Mouse (Mus musculus) midbrain, embryonic 14.5 days (tissue): ENCODE data around the gene Pdss2. TPM values are rescaled to one million over a fixed set of nuclear protein-coding genes. Genes with fewer than 3 reads are reported as not detected.
A peak's percentile ranks its signal among the peaks of the same experiment; 100 is the strongest.

Experiments used
- ATAC-seq: fragments of 200-750 bp; cut with Nextera tagmentation; 2 replicates; pipeline ENCODE4 v1.8.0; 2017; ENCODE audit warnings: moderate number of reproducible peaks, moderate library complexity; ENCODE audit not compliant: low FRiP score, low TSS enrichment
- DNase-seq: peaks from one replicate; pipeline ENCODE4 v3.0.0-alpha.2; 2015
- H3K27ac ChIP-seq: fragments of 300-500 bp; sonication (generic); replicated peaks from 2 replicates; pipeline ENCODE4 v1.5.1; 2014; ENCODE audit warnings: mild to moderate bottlenecking, low read depth, low read length, moderate library complexity
- H3K27me3 ChIP-seq: fragments of 300-500 bp; sonication (generic); 2 replicates; pipeline ENCODE4 v1.6.1; 2014; ENCODE audit warnings: low read length, control low read depth, mixed read lengths; ENCODE audit not compliant: control insufficient read depth, insufficient read depth
- H3K36me3 ChIP-seq: fragments of 300-500 bp; sonication (generic); 2 replicates; pipeline ENCODE4 v1.6.1; 2014; ENCODE audit warnings: low read length, control low read depth; ENCODE audit not compliant: control insufficient read depth, insufficient read depth
- H3K4me1 ChIP-seq: fragments of 300-500 bp; sonication (generic); 2 replicates; pipeline ENCODE4 v1.6.1; 2014; ENCODE audit warnings: mild to moderate bottlenecking, antibody characterized with exemption, low read length, control low read depth; ENCODE audit not compliant: control insufficient read depth, insufficient read depth
- H3K4me2 ChIP-seq: fragments of 300-500 bp; sonication (generic); 2 replicates; pipeline ENCODE4 v1.6.1; 2014; ENCODE audit warnings: mild to moderate bottlenecking, low read length, moderate library complexity
- H3K4me3 ChIP-seq: fragments of 300-500 bp; sonication (generic); replicated peaks from 2 replicates; pipeline ENCODE4 v1.5.1; 2014; ENCODE audit warnings: low read depth, low read length
- H3K9ac ChIP-seq: fragments of 300-500 bp; sonication (generic); replicated peaks from 2 replicates; pipeline ENCODE4 v1.6.1; 2014; ENCODE audit warnings: mild to moderate bottlenecking, low read length, moderate library complexity
- H3K9me3 ChIP-seq: fragments of 300-500 bp; sonication (generic); 2 replicates; pipeline ENCODE4 v1.6.1; 2016; ENCODE audit warnings: low read length, control low read depth, mixed read lengths; ENCODE audit not compliant: control insufficient read depth
- WGBS: fragments of 180-500 bp; shearing (Covaris S2); extraction: QIAGEN DNeasy Blood & Tissue Kit; methylation state at CpG from one replicate; pipeline ENCODE4 v1.1.7; 2014; 5-methylcytosine and 5-hydroxymethylcytosine counted together
- polyA plus RNA-seq: library from polyadenylated mRNA; unstranded; fragments of >200 nt; fragmentation: Nextera tagmentation; extraction: Ambion mirVana; gene quantifications from 2 replicates; pipeline ENCODE4 v1.2.1, GENCODE M21; 2014

Pdss2 gene
- polyA plus RNA-seq, 1 experiment from 2014 or later, result 19.0 TPM

GRCm38 (mm10) chr10:43277266-43278145 is 56.2 kb downstream of the Pdss2 start:
- Histone ChIP-seq H3K27ac (peak overlapping the region; percentile 13; the same call in 1 of the 2 replicates), H3K27me3 (no peaks in the 10 kb centered on the region), H3K9ac (no peak overlapping the region; the same call in 1 of the 2 replicates), H3K4me3 (no peak overlapping the region), H3K4me1 (peaks cover 15% of the 10 kb centered on the region; the same call in 1 of the 2 replicates), H3K36me3 (no peaks in the 10 kb centered on the region), H3K4me2 (no peak overlapping the region), H3K9me3 (no peaks in the 10 kb centered on the region)
- 76% methylated on average over 8 of the region's 8 CpGs for WGBS
- ATAC-seq (no peak), DNase-seq (no peak)

GRCm38 (mm10) chr10:43279637-43280288 is 58.5 kb downstream of the Pdss2 start:
- Histone ChIP-seq H3K27me3 (no peaks in the 10 kb centered on the region), H3K27ac (peak overlapping the region; percentile 39; the same call in 1 of the 2 replicates), H3K4me1 (peaks cover 15% of the 10 kb centered on the region; the same call in 1 of the 2 replicates), H3K9ac (no peak overlapping the region), H3K36me3 (no peaks in the 10 kb centered on the region), H3K4me2 (no peak overlapping the region), H3K9me3 (no peaks in the 10 kb centered on the region), H3K4me3 (no peak overlapping the region)
- ATAC-seq (no peak), DNase-seq (peak; percentile 51)
- WGBS, result 77% methylated on average over 5 of the region's 5 CpGs

GRCm38 (mm10) chr10:43285541-43285940 is 64.3 kb downstream of the Pdss2 start:
- ATAC-seq, result no peak

GRCm38 (mm10) chr10:43290638-43291230 is 69.4 kb downstream of the Pdss2 start:
- ATAC-seq, result no peak
- no peak overlapping the region for H3K9ac ChIP-seq
- H3K27ac ChIP-seq, result no peak overlapping the region
- DNase-seq, result no peak
- 84% methylated on average over 2 of the region's 2 CpGs for whole genome bisulfite sequencing
- no peaks in the 10 kb centered on the region for H3K9me3 ChIP-seq
- H3K36me3 ChIP-seq, result no peaks in the 10 kb centered on the region
- no peaks in the 10 kb centered on the region for H3K27me3 ChIP-seq
- no peak overlapping the region for H3K4me2 ChIP-seq
- 0 out of 2 replicates have a peak, but pooled peaks cover 6% of the 10 kb centered on the region for H3K4me1 ChIP-seq
- no peak overlapping the region for H3K4me3 ChIP-seq

More at GRCm38 (mm10) chr10:43285541-43285940, 64.3 kb downstream of the Pdss2 start:
- Histone ChIP-seq H3K36me3 (no peaks in the 10 kb centered on the region), H3K4me3 (no peak overlapping the region), H3K9ac (no peak overlapping the region), H3K4me2 (no peak overlapping the region), H3K4me1 (no peaks in the 10 kb centered on the region), H3K27ac (no peak overlapping the region), H3K27me3 (no peaks in the 10 kb centered on the region), H3K9me3 (no peaks in the 10 kb centered on the region)
- 81% methylated on average over 1 of the region's 1 CpGs for WGBS
- DNase-seq, result no peak

GRCm38 (mm10) chr10:43291333-43291736 is 70.0 kb downstream of the Pdss2 start:
- Histone ChIP-seq H3K4me2 (no peak overlapping the region), H3K27ac (no peak overlapping the region), H3K27me3 (no peaks in the 10 kb centered on the region), H3K9ac (no peak overlapping the region), H3K4me1 (0 out of 2 replicates have a peak, but pooled peaks cover 6% of the 10 kb centered on the region), H3K36me3 (no peaks in the 10 kb centered on the region), H3K4me3 (no peak overlapping the region), H3K9me3 (no peaks in the 10 kb centered on the region)
- 92% methylated on average over 2 of the region's 2 CpGs for WGBS
- DNase-seq (no peak), ATAC-seq (no peak)

GRCm38 (mm10) chr10:43292454-43292853 is 71.2 kb downstream of the Pdss2 start:
- no peaks in the 10 kb centered on the region for H3K9me3 ChIP-seq
- no peaks in the 10 kb centered on the region for H3K36me3 ChIP-seq
- no peak overlapping the region for H3K9ac ChIP-seq
- 0 out of 2 replicates have a peak, but pooled peaks cover 6% of the 10 kb centered on the region for H3K4me1 ChIP-seq
- no peak overlapping the region for H3K4me2 ChIP-seq
- ATAC-seq (no peak), DNase-seq (no peak)
- WGBS, result 80% methylated on average over 4 of the region's 4 CpGs
- H3K4me3 ChIP-seq, result no peak overlapping the region
- no peak overlapping the region for H3K27ac ChIP-seq
- H3K27me3 ChIP-seq, result no peaks in the 10 kb centered on the region

GRCm38 (mm10) chr10:43294331-43294730 is 73.0 kb downstream of the Pdss2 start:
- Histone ChIP-seq H3K9ac (no peak overlapping the region), H3K4me2 (no peak overlapping the region), H3K27ac (peak overlapping the region; percentile 46), H3K27me3 (no peaks in the 10 kb centered on the region), H3K36me3 (no peaks in the 10 kb centered on the region), H3K4me3 (no peak overlapping the region), H3K9me3 (no peaks in the 10 kb centered on the region), H3K4me1 (0 out of 2 replicates have a peak, but pooled peaks cover 6% of the 10 kb centered on the region)
- DNase-seq, result no peak
- no peak for ATAC-seq
- 65% methylated on average over 4 of the region's 4 CpGs for WGBS

- H3K27me3 ChIP-seq, result no peaks in the 10 kb centered on the region
- DNase-seq (no peak), ATAC-seq (no peak)
- 58% methylated on average over 5 of the region's 5 CpGs for WGBS
- no peaks in the 10 kb centered on the region for H3K36me3 ChIP-seq
- H3K4me1 ChIP-seq, result no peaks in the 10 kb centered on the region
- no peak overlapping the region for H3K27ac ChIP-seq
- H3K4me2 ChIP-seq, result no peak overlapping the region
- H3K9me3 ChIP-seq, result no peaks in the 10 kb centered on the region
- H3K9ac ChIP-seq, result no peak overlapping the region
- no peak overlapping the region for H3K4me3 ChIP-seq
These were observed 87.0 kb downstream of the Pdss2 start for GRCm38 (mm10) chr10:43308105-43308810.
